Mouse (Mus musculus): ENCODE measurements at regions not wholly inside any gene's neighbourhood (a gene's known extent, or its start where the extent isn't known, plus 50 kb on each side); places are given as distances from the start of the nearest gene placed in this dataset.

DNA sequence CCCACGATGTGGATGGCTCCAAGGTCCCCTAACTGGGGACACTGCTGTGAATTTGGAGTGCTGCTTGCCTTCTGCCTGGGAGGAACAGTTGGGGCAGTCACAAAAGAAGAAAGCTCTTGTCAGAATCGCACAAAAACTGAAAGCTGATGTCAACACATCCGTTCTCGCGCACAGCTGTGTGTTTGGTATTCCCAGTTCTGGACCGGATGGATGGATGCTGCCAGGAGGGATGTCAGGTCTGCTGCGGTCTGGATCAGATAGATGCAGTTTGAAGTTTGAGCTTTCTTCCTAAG is 141.6 kb upstream of the Plekha5 start:
- 41% methylated on average over 7 of the region's 7 CpGs for WGBS
- ATAC-seq, result 0 out of 2 replicates have a peak, but pooled peaks have one; percentile 8

DNA sequence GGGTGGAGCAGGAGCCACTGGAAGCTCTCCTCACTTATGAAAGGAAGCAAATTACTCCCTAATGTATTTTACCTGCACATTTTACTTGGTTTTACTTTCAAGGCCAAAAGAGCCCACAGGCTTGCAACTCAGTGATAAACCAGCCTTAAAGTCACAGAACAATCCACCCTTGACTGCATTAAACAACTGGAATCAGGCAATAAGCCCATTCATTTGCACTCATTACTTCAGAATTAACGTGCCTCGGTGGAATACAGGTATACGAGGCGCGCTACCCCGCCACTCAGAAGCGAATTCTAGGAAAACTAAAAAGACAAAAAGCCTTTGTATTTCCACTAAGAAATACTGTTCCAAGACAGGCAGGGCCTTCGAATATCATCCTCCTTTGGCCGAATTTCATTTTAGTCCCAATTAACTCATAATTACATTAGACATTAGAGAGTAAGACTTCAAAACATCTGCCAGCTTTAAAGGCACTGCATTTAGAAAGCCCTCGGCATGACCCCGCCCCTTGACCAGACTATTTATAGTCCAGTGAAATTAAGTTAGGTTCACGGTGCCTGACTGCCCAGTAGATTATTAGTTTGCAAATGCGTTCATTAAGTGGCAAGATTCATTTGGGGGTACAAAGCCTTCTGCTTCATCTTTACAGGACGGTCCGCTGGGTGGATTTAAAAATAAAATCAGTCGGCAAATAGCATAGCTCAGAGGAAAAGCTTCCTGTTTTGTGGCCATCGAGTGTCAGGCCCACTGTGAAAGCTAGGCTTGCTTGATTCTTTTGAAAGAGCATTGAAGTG is 142.2 kb upstream of the Plekha5 start:
- no peaks in the 10 kb centered on the region for H3K4me1 ChIP-seq (ENCODE audit: control insufficient read depth, insufficient read depth, low read length)
- H3K27me3 ChIP-seq (ENCODE audit: control insufficient read depth, insufficient read depth, low read depth, low read length), result no peaks in the 10 kb centered on the region
- no peak overlapping the region for H3K4me2 ChIP-seq (ENCODE audit: low read length)
- no peaks in the 10 kb centered on the region for H3K9me3 ChIP-seq (replicated peaks; ENCODE audit: control insufficient read depth, low read length, poor library complexity, severe bottlenecking)
- H3K27ac ChIP-seq (ENCODE audit: low read length), result no peak overlapping the region
- H3K4me3 ChIP-seq (ENCODE audit: low read depth, low read length), result no peak overlapping the region
- no peaks in the 10 kb centered on the region for H3K36me3 ChIP-seq (ENCODE audit: control insufficient read depth, insufficient read depth, low read length)
- no peak overlapping the region for H3K9ac ChIP-seq (ENCODE audit: low read depth, low read length)
- 0 out of 2 replicates have a peak, but pooled peaks have one; percentile 36 for ATAC-seq
- WGBS, result 53% methylated on average over 17 of the region's 17 CpGs

More for the DNA sequence above, 141.6 kb upstream of the Plekha5 start:
- H3K4me1 ChIP-seq (ENCODE audit: control insufficient read depth, insufficient read depth, low read length), result no peaks in the 10 kb centered on the region
- no peaks in the 10 kb centered on the region for H3K9me3 ChIP-seq (replicated peaks; ENCODE audit: control insufficient read depth, low read length, poor library complexity, severe bottlenecking)
- no peak overlapping the region for H3K4me2 ChIP-seq (ENCODE audit: low read length)
- no peaks in the 10 kb centered on the region for H3K27me3 ChIP-seq (ENCODE audit: control insufficient read depth, insufficient read depth, low read depth, low read length)
- no peaks in the 10 kb centered on the region for H3K36me3 ChIP-seq (ENCODE audit: control insufficient read depth, insufficient read depth, low read length)
- H3K9ac ChIP-seq (ENCODE audit: low read depth, low read length), result no peak overlapping the region
- no peak overlapping the region for H3K4me3 ChIP-seq (ENCODE audit: low read depth, low read length)
- no peak overlapping the region for H3K27ac ChIP-seq (ENCODE audit: low read length)

DNA sequence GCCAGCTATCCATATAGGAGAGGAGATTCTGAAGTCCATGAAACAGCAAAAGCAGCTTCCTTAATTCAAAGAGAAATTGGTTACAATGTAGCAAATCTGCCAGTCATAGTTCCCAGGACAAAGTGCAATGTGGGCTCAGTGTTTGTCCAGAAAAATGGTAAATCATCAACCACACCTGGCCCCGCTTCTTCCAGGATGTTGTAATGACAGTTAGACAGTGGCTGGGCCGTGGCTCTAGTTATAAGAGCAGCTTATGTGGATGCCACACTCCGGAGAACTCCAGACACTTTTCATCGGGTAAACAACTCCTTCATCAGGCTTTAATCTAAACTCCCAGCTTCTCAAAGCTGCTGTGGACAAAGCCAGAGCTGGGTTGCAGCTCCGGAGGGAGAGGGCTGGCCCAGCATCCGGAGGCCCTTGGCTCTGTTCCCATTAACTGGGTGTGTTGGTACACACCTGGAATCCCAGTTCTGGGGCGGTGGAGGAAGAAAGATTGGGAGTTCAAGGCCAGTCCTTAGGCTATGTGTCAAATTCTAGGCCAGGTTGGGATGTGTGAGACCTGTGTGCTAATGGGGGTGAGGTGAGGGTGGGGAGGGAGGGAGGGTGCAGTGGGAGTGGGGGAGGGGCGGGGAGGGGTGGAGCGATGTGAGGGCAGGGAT is 142.9 kb upstream of the Plekha5 start:
- Histone ChIP-seq H3K27me3 (ENCODE audit: control insufficient read depth, insufficient read depth, low read depth, low read length) (no peaks in the 10 kb centered on the region), H3K4me2 (ENCODE audit: low read length) (no peak overlapping the region), H3K36me3 (ENCODE audit: control insufficient read depth, insufficient read depth, low read length) (no peaks in the 10 kb centered on the region), H3K9ac (ENCODE audit: low read depth, low read length) (no peak overlapping the region), H3K4me1 (ENCODE audit: control insufficient read depth, insufficient read depth, low read length) (no peaks in the 10 kb centered on the region), H3K27ac (ENCODE audit: low read length) (no peak overlapping the region), H3K4me3 (ENCODE audit: low read depth, low read length) (no peak overlapping the region), H3K9me3 (replicated peaks; ENCODE audit: control insufficient read depth, low read length, poor library complexity, severe bottlenecking) (no peaks in the 10 kb centered on the region)
- ATAC-seq, result no peak
- WGBS, result 66% methylated on average over 8 of the region's 9 CpGs

DNA sequence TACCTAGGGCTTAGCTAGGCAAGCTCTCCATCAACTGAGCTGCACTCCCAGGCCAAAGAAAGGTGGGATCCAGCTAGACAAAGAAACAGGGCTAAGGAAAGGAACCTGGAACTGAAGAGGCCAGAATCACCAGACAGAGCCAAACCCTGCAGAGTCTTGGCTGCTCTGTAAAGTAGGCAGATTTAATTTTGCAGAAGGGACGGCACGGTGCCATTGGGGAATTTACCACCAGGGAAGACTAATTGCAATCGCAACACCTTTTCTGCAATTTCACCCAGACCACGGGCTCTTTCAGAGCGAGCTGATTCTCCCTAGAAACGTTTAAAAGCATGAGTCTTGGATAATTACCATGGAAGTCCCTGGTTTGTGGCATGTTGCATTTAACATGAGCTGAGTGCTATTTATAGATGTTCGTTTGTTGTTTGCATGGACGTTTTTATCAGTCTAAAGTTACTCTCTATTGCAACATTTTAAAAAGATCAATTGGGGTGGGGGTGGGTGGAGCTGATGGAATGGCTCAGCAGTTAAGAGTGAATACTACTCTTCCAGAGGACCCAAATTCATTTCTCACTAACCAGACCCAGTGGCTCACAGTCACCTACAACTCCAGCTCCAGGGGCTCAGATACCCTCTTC is 144.0 kb upstream of the Plekha5 start:
- WGBS, result 67% methylated on average over 8 of the region's 8 CpGs
- Histone ChIP-seq H3K4me1 (ENCODE audit: control insufficient read depth, insufficient read depth, low read length) (no peaks in the 10 kb centered on the region), H3K27me3 (ENCODE audit: control insufficient read depth, insufficient read depth, low read depth, low read length) (no peaks in the 10 kb centered on the region), H3K4me2 (ENCODE audit: low read length) (no peak overlapping the region), H3K9me3 (replicated peaks; ENCODE audit: control insufficient read depth, low read length, poor library complexity, severe bottlenecking) (no peaks in the 10 kb centered on the region), H3K9ac (ENCODE audit: low read depth, low read length) (no peak overlapping the region), H3K4me3 (ENCODE audit: low read depth, low read length) (no peak overlapping the region), H3K36me3 (ENCODE audit: control insufficient read depth, insufficient read depth, low read length) (no peaks in the 10 kb centered on the region), H3K27ac (ENCODE audit: low read length) (no peak overlapping the region)
- ATAC-seq, result no peak

DNA sequence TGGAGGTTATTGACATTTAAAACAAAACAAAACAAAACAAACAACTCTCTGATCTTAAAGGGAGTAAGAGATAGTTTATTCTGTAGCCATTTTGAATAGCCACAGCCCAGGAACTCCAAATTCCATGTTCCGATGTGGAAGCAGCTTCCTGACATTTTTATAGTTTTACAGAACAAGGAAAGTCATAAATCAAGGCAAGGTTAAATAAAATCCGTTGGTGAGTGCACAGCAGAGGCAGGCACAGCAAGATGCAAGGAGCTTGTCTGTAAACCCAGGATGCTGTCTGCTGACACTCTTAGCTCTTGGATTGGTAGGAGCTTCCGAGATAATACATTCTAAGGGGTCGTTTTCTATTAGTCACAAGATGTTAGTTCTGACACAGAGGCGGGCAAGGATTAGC is 145.1 kb upstream of the Plekha5 start:
- no peaks in the 10 kb centered on the region for H3K4me1 ChIP-seq (ENCODE audit: control insufficient read depth, insufficient read depth, low read length)
- H3K27me3 ChIP-seq (ENCODE audit: control insufficient read depth, insufficient read depth, low read depth, low read length), result no peaks in the 10 kb centered on the region
- no peak for ATAC-seq
- H3K9ac ChIP-seq (ENCODE audit: low read depth, low read length), result no peak overlapping the region
- no peak overlapping the region for H3K4me3 ChIP-seq (ENCODE audit: low read depth, low read length)
- no peaks in the 10 kb centered on the region for H3K36me3 ChIP-seq (ENCODE audit: control insufficient read depth, insufficient read depth, low read length)
- 58% methylated on average over 5 of the region's 5 CpGs for WGBS
- no peak overlapping the region for H3K4me2 ChIP-seq (ENCODE audit: low read length)
- H3K9me3 ChIP-seq (replicated peaks; ENCODE audit: control insufficient read depth, low read length, poor library complexity, severe bottlenecking), result no peaks in the 10 kb centered on the region
- no peak overlapping the region for H3K27ac ChIP-seq (ENCODE audit: low read length)

DNA sequence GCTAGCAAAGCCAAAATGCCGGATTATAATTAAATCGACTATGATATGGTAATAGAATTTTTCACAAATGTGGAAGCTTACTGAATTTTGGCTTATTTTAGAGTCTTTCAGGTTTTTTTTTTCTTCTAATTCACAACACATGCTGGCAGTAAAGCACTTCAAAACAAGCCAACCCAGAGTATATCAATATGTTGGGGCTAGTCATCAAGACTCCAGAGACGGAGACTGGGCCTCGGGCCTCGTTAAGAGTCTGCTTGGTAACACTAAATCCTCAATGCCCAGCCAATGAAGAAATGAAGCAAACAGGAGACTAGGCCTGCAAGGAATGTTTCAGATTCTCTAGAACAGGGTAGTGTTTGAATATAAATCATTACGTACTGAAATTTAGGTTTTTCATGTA is 153.3 kb upstream of the Plekha5 start:
- H3K9ac ChIP-seq (ENCODE audit: low read depth, low read length), result no peak overlapping the region
- ATAC-seq, result no peak
- 84% methylated on average over 6 of the region's 6 CpGs for WGBS
- H3K36me3 ChIP-seq (ENCODE audit: control insufficient read depth, insufficient read depth, low read length), result no peaks in the 10 kb centered on the region
- no peaks in the 10 kb centered on the region for H3K9me3 ChIP-seq (replicated peaks; ENCODE audit: control insufficient read depth, low read length, poor library complexity, severe bottlenecking)
- H3K4me3 ChIP-seq (ENCODE audit: low read depth, low read length), result no peak overlapping the region
- no peaks in the 10 kb centered on the region for H3K27me3 ChIP-seq (ENCODE audit: control insufficient read depth, insufficient read depth, low read depth, low read length)
- H3K27ac ChIP-seq (ENCODE audit: low read length), result no peak overlapping the region
- no peak overlapping the region for H3K4me2 ChIP-seq (ENCODE audit: low read length)
- H3K4me1 ChIP-seq (ENCODE audit: control insufficient read depth, insufficient read depth, low read length), result 0 out of 2 replicates have a peak, but pooled peaks cover 3% of the 10 kb centered on the region

DNA sequence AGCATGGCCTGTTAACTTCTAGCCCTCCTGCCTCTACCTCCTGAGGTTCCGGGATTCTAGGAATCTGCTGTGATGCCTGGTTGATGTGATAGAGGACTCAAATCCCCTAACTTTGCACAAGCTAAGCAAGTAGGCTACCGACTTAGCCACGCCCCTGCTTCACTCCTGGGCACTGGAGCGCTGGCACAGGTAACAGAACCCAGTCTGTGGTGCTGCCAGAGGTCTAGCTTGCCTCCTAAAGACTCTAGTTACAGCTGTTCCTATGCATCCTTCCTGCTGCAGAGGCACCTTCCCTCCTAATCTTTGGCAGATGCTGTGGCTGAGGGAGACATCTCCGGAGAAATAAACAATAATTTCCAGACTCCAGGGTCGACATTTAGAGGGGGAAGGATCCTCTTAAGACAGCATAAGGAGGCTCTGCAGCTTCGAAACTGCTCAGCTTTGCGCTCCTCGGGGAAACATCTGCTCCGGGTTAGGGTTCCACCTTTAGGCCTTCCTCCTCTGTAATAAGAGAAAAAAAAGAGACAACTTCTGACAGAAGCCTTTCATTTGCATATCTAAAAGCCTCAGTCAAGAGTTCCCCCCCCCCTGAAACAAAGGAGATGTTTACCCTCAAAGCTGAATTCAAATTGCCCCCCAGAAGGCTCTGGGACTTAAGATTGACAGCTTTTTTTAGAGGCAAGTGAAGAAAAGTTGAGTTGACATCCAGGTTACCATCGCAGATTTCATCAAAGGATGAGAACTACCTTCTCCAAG is 155.4 kb upstream of the Plekha5 start:
- Histone ChIP-seq H3K9me3 (replicated peaks; ENCODE audit: control insufficient read depth, low read length, poor library complexity, severe bottlenecking) (no peaks in the 10 kb centered on the region), H3K27ac (ENCODE audit: low read length) (no peak overlapping the region)
- no peak for ATAC-seq

DNA sequence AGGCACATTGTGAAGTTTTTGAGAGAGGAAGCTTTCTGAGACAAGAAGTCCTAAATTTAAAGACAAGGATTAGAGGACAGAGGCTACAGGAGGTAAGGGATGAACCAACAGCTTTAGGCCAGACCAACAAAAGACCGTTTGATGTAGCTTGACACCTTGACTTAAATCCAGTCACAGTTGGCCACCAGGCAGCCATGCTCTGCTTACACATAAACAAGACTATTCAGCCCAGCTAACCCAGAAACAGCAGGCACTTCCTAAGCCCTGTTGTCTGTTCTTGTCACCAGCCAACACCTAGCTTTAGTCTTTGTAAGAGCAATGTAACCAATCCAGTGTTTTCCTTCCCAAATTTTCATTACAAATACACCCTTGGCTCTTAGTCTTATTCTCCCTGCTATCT is 159.9 kb upstream of the Plekha5 start:
- no peak for ATAC-seq
- Histone ChIP-seq H3K27me3 (ENCODE audit: control insufficient read depth, insufficient read depth, low read depth, low read length) (no peaks in the 10 kb centered on the region), H3K4me1 (ENCODE audit: control insufficient read depth, insufficient read depth, low read length) (0 out of 2 replicates have a peak, but pooled peaks cover 3% of the 10 kb centered on the region), H3K27ac (ENCODE audit: low read length) (no peak overlapping the region), H3K36me3 (ENCODE audit: control insufficient read depth, insufficient read depth, low read length) (no peaks in the 10 kb centered on the region), H3K9ac (ENCODE audit: low read depth, low read length) (no peak overlapping the region), H3K4me3 (ENCODE audit: low read depth, low read length) (no peak overlapping the region), H3K4me2 (ENCODE audit: low read length) (no peak overlapping the region), H3K9me3 (replicated peaks; ENCODE audit: control insufficient read depth, low read length, poor library complexity, severe bottlenecking) (no peaks in the 10 kb centered on the region)
- WGBS, result 33% methylated on average over 1 of the region's 1 CpGs

More for the DNA sequence above, 155.4 kb upstream of the Plekha5 start:
- H3K9ac ChIP-seq (ENCODE audit: low read depth, low read length), result no peak overlapping the region
- H3K4me3 ChIP-seq (ENCODE audit: low read depth, low read length), result no peak overlapping the region
- H3K4me2 ChIP-seq (ENCODE audit: low read length), result no peak overlapping the region
- no peaks in the 10 kb centered on the region for H3K36me3 ChIP-seq (ENCODE audit: control insufficient read depth, insufficient read depth, low read length)
- 0 out of 2 replicates have a peak, but pooled peaks cover 3% of the 10 kb centered on the region for H3K4me1 ChIP-seq (ENCODE audit: control insufficient read depth, insufficient read depth, low read length)
- H3K27me3 ChIP-seq (ENCODE audit: control insufficient read depth, insufficient read depth, low read depth, low read length), result no peaks in the 10 kb centered on the region
- WGBS, result 40% methylated on average over 11 of the region's 11 CpGs

Measured in midbrain, embryonic 16.5 days (tissue).